Mouse (Mus musculus): ENCODE data around the gene Fosl1. TPM values are rescaled to one million over a fixed set of nuclear protein-coding genes. Genes with fewer than 3 reads are reported as not detected.

Gene Fosl1
- polyA plus RNA-seq, 3 experiments from 2014 or later, result not detected

DNA sequence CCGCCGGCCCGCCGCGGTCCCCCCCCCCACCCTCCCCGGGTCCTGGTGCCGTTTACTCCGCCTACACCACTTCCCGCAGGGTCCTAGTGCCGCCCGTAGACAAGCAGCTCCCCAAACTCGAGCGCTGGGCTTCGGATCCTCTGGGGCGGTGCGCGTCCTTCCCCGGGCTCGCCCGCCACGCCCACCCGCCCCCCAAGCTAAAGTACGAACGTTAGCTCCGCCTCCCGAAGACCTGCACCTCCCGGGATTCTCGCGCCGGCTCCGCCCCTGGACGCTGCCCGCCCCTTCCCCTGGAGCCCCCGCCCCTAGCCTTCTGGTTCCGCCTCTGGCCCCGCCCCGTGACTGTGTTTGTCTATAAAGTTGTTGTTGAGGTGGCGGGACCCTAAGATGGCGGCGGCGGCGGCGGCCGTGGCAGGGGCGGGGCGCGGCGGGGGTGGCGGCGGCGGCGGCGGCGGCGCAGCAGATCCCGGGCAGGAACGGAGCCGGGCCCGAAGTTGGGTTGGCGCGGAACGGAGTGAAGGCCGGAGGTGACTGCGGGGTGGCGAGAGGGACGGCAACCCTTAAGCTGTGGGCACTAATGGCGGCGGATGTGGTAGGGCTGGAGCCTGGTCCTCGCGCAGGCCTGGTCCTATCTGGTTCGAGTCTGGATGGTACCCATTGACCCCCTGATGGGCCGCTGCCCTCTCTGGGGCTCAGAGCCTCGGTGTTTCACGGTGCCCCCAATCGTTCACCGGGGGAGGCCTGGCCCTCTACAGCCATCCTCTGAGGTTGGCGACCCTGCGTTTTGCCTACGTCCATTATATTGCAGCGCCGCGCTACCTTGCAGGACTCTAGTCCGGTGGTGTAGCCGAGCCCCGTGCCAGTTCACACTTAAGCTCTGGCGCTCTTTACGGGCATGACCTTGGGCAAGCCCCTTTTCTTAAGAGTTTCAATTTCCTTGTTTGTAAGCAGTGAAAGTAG lies 22.3 kb upstream of the Fosl1 start, which contains the start of the genes Drap1 and AI837181:
Gene Drap1 (minus strand): TSS at position 198 of the 960 bp plus-strand sequence.
Gene AI837181 (plus strand): TSS at position 363 of the 960 bp plus-strand sequence.
- ATAC-seq, result peak; percentile 72

DNA sequence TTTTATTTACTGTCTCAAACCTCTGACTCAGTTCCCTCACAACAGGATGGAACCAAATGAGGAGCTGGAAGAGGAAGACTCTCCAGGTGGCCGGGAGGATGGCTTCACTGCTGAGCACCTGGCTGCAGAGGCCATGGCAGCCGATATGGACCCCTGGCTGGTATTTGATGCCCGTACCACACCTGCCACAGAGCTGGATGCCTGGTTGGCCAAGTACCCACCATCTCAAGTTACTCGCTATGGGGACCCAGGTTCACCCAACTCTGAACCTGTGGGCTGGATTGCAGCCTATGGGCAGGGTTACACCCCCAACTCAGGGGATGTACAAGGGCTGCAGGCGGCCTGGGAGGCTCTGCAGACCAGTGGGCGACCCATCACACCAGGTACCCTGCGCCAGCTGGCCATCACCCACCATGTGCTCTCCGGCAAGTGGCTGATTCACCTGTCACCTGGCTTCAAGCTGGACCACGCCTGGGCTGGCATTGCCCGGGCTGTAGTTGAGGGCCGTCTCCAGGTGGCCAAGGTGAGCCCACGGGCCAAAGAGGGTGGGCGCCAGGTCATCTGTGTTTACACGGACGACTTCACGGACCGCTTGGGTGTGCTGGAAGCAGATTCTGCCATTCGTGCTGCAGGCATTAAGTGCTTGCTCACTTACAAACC lies 21.3 kb upstream of the Fosl1 start:
- ATAC-seq, result no peak

DNA sequence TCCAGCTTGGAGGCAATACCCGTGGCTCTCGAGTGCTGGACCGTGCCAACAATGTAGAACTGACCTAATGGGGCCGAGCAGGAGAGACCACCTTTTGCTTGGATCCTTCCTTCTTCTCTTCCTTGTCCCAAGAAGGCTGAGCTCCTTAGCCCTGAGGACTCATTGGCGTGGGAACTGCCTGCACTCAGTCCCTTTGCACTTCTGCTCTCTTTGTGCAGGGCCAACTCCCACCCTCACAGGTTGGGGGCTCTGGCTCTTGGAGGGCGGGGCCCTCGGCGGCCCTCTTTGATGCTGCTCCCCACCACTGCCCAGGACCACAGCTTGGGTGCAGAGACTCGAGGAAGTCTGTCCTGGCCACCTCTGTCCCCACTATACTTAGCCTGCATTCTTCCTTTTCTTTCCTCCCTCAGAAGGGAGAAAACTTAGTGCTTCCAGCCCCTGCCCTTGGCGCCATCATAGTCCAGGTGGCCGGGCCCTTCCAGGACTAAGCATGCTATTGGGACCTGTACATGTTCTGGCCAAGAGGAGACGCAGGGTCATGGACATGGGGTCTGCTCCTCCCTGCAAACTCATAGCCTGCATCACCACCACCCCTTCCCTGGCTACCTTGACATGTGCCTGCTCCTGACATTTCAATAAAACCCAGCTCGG lies 20.6 kb upstream of the Fosl1 start:
- ATAC-seq, result no peak

DNA sequence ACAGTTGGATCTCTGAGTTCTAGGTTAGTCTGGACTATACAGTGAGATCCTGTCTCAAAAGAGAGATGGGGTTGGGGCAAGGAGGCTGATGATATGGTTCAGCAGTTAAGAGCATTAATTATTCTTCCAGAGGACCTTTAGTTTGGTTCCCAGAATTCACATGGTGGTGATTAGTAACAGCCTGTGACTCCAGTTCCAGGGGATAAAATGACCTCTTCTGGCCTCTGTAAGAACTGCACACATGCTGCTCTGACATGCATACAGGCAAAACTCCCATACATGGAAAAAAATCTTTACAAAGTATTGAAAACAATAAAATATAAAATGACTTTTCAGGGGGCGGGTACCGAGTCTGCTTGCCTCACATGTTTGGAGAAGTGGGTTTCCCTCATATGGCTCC lies 19.3 kb upstream of the Fosl1 start:
- ATAC-seq, result no peak

DNA sequence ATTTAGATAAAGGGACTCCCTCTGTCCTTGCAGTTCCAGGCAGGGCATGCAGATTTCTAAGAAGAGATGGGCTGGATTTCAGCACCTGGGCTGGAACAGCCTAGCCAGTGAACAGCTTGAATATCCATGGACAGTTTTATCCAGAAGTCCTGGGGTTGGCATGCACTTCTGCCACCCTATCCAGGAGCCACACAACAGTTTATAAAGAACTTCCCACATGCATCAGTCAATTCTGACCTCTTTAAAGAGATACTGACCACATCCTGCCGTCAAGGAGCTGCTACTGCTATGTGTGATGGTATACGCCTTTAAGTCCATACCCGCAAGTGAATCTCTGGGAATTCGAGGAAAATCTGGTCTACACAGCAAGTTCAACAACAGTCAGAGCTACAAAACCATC lies 18.1 kb upstream of the Fosl1 start:
- no peak for ATAC-seq

DNA sequence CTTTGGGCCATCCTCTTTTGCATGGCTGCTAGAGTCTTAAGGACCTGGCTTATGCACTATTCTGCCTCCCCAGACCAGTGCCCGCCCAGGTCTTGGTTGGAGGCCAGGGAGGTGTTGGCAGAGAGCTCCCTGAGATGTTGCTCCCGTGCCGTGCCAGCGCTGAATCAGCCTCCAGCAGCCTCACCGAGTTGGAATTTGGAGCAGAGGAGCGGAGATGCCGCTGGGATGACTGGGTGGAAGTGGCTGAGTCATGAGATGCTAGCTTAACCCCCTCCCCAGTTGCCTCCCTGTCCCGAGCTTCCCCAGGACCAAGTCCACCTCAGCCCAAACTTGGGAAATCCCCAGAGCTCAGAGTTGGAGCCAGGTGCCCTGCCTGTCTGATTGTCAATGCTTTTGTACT lies 17.5 kb upstream of the Fosl1 start:
- ATAC-seq, result no peak

DNA sequence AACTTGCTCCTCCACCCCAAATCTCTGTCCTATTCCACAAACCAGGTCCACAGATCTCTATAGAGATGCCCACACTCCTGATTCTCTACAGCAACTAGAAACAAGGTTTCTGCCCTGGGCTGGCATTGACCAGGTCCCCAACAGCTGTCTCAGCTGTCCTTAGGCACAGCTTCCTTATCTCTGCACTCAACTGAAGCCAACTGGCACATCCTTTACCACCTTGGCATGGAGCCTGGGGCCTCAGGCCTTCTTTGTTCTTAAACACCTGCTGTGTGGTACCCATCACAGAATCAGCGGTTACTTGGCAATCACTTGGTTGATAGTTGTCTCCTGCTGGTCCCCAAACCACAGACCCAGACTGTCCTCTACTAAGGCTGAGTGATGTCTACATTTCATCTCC lies 16.9 kb upstream of the Fosl1 start:
- ATAC-seq, result no peak

DNA sequence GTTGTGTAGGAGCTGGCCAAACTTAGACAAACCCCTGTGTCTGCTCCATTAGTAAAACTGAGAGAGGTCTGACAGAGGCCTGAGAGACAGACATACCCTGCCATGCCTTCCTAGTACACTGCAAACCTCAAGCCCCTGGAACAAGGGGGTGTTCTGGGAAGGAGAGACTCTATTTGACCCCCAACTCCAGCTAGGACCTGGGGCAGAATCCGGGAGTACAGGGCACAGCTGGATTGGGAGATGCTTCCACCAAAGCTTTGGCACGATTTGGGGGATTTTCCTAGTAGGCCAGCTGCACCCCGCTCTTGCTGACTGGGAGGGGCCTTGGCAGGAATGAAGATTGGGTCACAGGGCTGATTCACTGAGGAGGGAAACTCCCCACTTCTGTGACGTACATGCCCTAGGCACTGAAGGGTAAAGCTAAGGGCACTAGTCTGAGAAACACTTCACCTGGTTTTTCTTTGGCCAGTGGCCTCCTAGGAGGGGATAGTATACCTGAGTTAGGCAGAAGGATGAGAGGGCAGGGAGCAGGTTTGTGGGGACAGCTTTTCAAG lies 15.4 kb upstream of the Fosl1 start:
- ATAC-seq, result no peak

DNA sequence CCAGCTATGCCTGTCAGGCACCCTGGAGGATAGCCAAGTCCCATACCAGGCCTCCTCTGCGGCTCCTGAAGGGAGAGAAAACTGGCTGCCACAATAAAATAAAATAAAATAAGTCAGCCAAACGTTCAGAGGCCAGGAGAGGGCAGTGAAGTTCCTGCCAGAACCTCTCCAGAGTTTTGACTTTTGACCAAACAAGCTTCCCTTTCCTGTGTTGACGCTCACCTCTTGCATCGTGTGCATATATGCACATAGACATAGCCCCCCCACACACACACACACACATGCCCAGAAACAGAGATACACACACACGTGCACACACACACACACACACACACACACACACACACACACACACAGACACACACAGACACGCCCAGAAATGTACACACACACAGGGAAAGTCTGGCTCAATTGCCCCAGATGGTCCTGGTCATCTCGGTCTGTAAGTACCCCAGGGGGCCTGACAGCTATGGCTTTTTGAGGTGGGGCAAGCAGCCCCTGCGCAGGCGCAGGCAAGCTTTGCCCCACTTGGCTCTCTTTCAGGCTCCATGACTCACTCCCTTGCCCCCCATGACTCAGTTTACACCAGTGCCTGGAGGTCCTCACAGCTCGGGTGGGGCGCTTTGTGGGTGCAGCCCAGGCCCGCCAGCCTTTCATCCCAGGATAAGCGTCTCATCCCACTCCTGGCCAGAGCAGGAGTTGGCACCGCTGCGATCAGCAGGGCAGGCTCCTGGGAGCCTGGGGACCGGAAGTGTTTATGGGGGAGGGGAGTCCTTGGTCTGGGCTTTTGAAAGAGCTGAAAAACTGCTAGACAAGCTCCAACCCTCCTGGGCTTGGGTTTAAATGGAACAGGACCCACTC lies 14.1 kb upstream of the Fosl1 start:
- ATAC-seq, result peak; percentile 68

DNA sequence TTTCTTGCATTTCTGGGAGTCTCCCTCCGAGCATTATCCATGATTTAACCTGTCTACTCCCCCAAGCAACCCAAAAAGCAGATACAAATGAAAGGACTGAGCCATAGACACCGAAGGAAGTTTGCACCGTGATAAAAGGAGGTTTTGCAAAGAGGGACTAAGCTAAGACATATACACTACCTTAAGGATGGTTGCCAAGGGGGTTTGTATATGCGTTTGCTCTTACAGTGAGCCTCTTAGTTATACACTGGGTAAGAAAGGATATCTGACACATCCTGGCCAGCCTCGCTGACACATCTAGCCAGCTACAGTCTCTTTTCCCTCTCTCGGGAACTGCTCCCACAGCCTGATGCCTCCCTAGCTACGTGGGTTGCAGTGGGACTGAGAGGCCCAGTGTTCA lies 13.4 kb upstream of the Fosl1 start:
- ATAC-seq, result no peak

DNA sequence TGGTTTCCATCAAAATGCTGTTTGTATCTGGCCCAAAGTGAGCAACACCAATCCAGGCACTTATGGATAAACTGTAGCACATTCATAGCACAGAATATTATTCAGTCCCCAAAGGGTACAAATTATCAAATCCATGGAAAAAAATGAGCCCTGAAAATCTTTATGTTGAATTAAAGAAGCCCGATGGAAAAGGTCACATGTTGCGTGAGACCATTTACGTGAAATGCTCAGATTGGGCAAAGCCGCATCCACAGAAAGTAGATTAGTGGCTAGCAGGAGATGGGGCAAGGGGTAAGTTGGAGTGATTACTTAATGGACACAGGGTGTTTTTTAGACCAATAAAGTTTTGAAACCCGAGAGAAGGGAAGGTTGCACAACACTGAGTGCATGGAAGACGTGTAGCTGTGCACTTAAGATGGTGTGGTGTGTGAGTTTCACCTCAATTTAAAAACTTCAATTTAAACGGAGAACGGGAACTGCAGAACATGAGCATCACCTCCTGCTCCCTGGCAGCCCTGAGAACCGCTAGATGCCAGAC lies 2.9 kb upstream of the Fosl1 start:
- no peak for ATAC-seq

DNA sequence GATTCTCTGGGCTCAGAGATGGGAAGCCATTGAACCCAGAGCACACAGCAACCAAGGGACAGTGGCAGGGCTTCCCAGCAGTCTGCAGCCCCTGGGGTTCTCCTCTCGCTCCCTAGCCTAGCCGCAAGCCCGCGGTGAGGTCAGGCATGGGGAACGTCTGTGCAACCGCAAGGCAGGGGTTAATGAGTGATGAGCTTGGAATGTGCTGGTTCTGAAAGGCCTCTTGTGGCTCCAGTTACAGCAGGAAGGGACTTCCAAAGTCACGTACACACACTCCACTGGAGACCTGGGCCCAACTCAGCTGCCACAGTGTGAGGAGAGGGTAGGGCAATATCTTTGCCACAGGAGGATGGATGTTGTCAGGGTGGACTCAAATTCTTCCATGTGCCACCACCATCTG lies 2.4 kb upstream of the Fosl1 start:
- no peak for ATAC-seq

DNA sequence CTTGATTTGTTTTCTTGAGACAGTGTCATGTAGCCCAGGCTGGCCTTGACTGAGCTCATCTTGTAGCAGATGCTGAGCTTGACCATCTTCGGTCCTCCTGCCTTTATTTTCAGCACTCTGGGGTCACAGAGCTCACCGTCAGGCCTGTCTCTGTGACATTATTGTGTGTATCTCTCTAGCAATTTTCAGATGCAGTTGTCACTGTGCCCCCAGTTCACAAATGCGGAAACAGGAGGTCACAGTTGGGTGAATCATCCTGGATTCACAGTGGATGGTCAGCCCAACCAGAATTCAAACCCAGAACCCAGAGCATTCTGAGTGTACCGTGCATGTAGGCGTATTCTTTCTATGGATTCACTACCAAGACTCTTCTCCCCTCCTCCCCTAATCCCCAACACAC lies 1.6 kb upstream of the Fosl1 start:
- ATAC-seq, result no peak

DNA sequence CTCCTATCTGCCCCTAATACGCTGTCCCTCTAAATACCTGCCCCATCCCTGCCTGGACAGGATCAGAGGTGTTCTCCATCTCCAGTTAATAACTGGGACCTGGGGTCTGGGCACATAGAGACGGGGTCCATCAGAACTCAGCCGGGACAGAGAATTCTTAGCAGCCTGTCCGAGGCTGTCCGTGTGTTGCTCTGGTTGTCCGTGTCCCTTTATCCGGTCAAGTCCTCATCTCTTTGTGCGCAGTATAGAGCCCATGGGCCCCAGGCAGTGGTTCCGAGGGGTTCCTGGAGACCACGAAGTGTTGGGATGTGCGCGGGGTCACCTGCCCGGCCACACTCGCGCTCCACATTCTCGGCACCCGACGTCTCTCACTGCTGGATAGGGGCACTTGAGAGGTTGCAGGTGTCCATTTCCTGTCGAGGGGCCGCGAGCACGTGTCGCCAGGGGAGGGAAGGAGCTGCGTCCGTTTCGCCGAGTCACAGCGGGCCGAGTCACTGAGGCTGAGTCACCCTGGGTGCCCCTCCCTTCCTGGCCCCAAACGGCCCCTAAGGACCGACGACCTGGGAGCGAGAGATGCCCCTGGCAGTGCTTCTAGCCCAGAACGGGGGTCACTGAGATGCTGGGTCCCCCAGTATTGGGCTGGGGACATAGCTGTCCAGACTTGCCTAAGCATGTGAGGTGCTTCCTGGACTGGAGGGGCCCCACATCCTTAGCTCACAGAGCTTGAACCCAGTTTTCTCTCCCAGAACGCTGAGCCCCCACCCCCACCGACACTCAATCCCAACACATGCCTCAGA lies 1.2 kb downstream of the Fosl1 start:
- no peak for ATAC-seq

DNA sequence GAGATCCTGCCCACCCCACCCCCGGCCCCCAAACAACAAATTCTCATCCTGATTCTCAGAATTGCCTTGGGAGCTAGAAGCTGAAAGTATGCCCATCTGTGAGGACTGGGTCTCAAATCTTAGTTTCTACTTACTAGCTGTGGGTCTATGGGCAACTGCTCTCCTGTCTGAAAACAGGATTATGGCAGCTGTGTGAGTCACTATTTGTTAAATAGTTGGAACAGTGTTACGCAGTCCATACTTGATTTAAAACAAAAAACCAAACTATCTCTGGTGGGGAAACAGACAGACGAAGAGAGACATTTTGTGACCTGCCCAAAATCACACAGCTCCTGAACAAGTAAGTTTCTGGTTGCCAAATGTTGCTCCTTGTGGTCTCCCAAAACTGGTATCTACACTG lies 2.3 kb downstream of the Fosl1 start:
- ATAC-seq, result no peak

DNA sequence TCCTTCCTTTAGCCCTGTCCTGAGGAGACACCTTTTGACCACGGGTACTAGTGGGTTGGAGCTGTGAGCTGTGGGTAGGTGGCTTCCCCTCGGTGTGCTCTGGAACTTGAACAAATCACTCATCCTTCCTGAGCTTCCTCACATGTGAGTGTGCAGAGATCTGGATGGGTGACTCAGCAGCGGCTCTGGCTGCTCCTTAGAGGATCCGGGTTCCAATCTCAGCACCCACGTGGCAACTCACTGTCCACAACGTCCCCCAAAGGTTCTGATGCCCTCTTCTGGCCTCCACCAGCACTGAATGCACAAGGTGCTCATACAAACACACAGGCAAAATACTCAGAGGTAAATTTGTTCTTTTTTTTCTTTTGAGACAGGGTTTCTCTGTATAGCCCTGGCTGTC lies 4.4 kb downstream of the Fosl1 start:
- no peak for ATAC-seq

DNA sequence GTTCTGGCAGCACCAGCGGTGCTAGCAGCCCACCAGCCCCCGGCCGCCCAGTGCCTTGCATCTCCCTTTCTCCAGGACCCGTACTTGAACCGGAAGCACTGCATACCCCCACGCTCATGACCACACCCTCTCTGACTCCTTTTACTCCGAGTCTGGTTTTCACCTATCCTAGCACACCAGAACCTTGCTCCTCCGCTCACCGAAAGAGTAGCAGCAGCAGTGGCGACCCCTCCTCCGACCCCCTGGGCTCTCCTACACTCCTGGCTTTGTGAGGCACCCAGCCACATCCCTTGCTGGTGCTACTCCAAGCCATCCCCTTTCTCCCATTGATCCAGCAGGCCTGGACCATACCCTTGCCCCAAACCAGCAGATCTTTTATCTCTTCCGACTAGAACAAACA lies 7.7 kb downstream of the Fosl1 start:
- ATAC-seq, result no peak

DNA sequence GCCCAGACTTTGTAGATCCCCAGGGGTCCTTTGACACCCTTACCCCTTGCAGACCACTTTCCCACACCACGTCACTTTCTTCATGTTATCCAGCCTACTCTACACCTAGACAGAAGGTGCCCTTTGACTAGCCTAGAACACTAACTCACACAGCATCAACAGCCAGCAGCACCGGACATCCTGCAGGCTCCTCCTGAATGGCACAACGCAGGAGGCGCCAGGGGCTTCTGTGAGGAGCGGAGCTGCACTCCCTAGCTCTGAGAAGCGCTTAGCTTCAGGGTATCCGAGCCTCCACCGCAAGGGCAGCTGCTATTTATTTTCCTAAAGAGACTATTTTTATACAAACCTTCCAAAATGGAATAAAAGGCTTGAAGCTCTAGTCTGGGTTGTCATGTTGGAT lies 8.2 kb downstream of the Fosl1 start:
- ATAC-seq, result no peak

DNA sequence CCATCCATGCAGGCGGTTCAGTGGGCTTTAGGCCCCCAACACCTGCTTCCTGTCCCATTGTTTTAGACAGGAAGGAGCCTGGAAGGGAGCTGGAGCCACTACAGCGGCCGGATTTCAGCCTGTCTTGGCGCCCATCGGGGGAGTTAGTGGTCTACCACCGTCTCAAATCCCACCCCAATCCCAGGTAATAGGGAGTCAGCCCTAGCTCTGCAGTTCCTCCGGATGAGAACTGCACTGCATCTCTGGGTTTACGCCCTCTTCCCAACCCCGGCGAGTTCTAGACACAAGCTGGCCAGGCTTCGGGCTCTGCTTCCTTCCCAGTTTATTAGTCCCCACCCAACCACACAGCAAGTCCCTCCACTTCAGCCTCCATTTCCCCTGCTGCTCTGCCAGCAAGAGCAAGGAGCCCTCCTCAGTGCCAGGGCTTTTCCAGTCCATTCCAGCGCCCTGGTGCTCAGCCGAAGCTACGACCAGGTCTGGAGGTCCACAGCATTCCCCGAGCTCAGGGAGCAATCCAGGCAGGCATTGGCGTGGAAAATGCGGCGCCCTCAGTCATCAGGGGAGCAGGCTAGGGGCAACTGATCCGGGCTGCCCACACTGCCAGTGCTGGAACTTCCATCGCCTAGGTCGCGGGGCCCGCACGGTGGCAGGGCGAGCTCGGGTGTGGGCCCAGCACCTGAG lies 9.0 kb downstream of the Fosl1 start:
- ATAC-seq, result no peak

All from inflammation-experienced regulatory T-cells, adult 6 months (primary cell).